Mouse (Mus musculus) gastrocnemius, adult 2 months (tissue): ENCODE data around the gene Hand1. TPM values are rescaled to one million over a fixed set of nuclear protein-coding genes. Genes with fewer than 3 reads are reported as not detected.

ENCODE experiments used
- DNase-seq: peaks from one replicate; pipeline ENCODE4 v3.0.0; 2022
- H3K27ac ChIP-seq: fragments of 200-600 bp; 2 replicates; pipeline ENCODE4 v1.8.1; 2022; ENCODE audit warnings: mild to moderate bottlenecking
- H3K4me3 ChIP-seq: fragments of 200-600 bp; 2 replicates; pipeline ENCODE4 v1.8.1; 2022; ENCODE audit warnings: mild to moderate bottlenecking, moderate library complexity
- CTCF ChIP-seq: fragments of 200-600 bp; IDR thresholded peaks from 2 replicates; pipeline ENCODE4 v1.8.1; 2022; ENCODE audit warnings: antibody characterized with exemption, mild to moderate bottlenecking, moderate library complexity
- intact Hi-C: fragments of 180-260 bp; cut with DNase I; formaldehyde crosslinking; loops from one replicate; pipeline ENCODE4 v1.15.1; 2025
- total RNA-seq, 2 experiments: library from RNA; stranded (reverse); gene quantifications; 2 replicates each; pipeline ENCODE4 v1.2.3; 2021

The Hand1 gene
- total RNA-seq, 2 experiments from 2014 or later = not detected

GRCm38 (mm10) chr11:57809017-57809731 is 23.4 kb downstream of the Hand1 start:
- no peak overlapping the region for H3K4me3 ChIP-seq
- H3K27ac ChIP-seq = no peak overlapping the region
- no peak for TF ChIP-seq CTCF
- intact Hi-C loops = no loop called here
- no peak for DNase-seq

DNA sequence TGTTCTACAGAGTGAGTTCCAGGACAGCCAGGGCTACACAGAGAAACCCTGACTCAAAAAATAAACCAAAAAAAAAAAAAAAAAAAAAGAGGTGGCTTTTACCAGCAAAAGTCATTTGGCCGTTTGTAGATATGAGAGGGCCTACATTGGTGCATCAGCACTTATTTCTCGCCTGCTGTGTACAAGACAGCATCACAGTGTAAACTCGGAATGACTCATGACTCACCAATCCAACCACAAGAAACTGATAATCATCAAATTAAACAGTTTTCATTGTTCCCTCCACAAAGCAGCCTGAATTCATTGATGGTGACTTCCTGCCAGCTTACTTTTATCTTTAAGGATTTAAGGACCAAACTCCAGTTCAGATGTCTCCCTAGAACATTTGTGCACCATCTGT is 27.6 kb downstream of the Hand1 start:
- TF ChIP-seq CTCF = no peak
- DNase-seq = no peak
- intact Hi-C loops = no loop called here
- Histone ChIP-seq H3K4me3 (no peak overlapping the region), H3K27ac (no peak overlapping the region)

DNA sequence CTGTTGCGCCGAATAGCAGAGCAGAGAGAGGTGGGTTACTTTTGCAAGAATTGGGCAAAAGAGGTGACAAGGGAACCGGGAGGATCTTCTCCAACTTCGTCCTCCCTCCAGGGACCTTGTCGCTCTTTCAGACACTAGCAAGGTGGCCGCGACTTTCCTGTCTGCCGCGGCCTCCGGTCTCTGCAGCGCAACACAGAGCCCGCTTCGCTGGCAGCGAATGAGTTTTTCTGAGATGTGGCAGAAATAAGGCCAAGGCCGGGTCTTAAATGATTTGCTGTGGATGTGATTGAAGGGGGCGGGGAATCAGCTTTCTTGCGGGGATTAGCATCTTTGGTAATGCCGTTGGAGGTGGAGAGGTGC is 30.1 kb downstream of the Hand1 start:
- no peak for DNase-seq
- Histone ChIP-seq H3K4me3 (peak overlapping the region; percentile 86), H3K27ac (peak overlapping the region; percentile 86)
- no peak for TF ChIP-seq CTCF
- intact Hi-C loops = no loop called here

GRCm38 (mm10) chr11:57801766-57802510 is 30.7 kb downstream of the Hand1 start:
- intact Hi-C loops = no loop called here
- Histone ChIP-seq H3K27ac (peak overlapping the region; percentile 86), H3K4me3 (peak overlapping the region; percentile 86)
- DNase-seq = peak; percentile 79
- TF ChIP-seq CTCF = no peak

GRCm38 (mm10) chr11:57800971-57801765 is 31.4 kb downstream of the Hand1 start, which contains the start of gene Sap30l:
Sap30l (plus strand) TSS chr11:57801637.
- peak; percentile 98 for DNase-seq
- Histone ChIP-seq H3K27ac (peak within 1 kb of the TSS; percentile 86), H3K4me3 (peak within 1 kb of the TSS; percentile 86)
- TF ChIP-seq CTCF = no peak
- intact Hi-C loops = no loop called here

- no peak for TF ChIP-seq CTCF
- DNase-seq = no peak
- intact Hi-C loops = no loop called here
- Histone ChIP-seq H3K4me3 (peak overlapping the region; percentile 86), H3K27ac (peak overlapping the region; percentile 83)
Measured at GRCm38 (mm10) chr11:57800266-57800951, 32.2 kb downstream of the Hand1 start.

GRCm38 (mm10) chr11:57799456-57799855 is 33.2 kb downstream of the Hand1 start:
- TF ChIP-seq CTCF = no peak
- intact Hi-C loops = loop anchor here (10.0 kb wide), 1 partner anchor 265 kb away; no protein-coding TSS in a partner anchor
- Histone ChIP-seq H3K4me3 (no peak overlapping the region), H3K27ac (no peak overlapping the region)
- no peak for DNase-seq

DNA sequence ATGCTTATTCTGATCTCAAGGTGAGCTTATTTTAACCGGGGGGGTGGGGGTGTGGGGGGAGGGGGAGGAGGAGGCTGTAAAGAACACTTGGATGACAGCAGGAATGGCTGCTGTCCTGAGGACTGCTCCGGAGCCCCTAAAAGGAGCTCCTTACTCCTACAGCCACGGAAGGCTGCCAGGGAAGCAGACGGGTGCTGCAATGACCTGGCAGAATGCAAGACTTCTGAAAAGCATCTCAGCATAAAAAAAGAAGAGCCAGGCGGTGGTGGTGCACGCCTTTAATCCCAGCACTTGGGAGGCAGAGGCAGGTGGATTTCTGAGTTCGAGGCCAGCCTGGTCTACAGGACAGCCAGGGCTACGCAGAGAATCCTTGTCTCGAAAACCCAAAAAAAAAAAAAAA is 34.8 kb downstream of the Hand1 start:
- DNase-seq = no peak
- intact Hi-C loops = loop anchor here (10.0 kb wide), 1 partner anchor 267 kb away; no protein-coding TSS in a partner anchor
- H3K27ac ChIP-seq = no peak overlapping the region
- no peak overlapping the region for H3K4me3 ChIP-seq
- no peak for TF ChIP-seq CTCF

DNA sequence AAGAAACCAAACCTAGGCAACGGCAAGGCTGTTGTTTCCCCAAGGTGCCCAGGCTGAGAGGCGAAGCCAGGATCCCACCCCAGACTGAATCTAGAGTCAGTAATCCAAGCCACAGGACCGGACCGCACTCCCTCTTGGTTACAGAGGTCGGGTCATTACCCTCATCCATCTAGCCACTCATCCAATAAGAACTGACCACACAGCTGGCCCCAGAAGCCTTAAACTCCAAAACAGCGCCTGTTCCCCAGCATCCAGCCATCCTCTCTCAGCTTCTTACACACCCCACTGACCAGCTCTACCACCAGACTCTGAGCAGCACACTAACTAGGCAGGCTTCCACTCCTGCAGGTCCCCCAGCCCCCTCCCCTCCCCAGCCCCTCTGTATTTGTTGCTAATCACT is 37.5 kb downstream of the Hand1 start:
- TF ChIP-seq CTCF = no peak
- no peak overlapping the region for H3K27ac ChIP-seq
- no peak for DNase-seq
- no peak overlapping the region for H3K4me3 ChIP-seq
- intact Hi-C loops = loop anchor here (10.0 kb wide), 1 partner anchor 270 kb away; no protein-coding TSS in a partner anchor

GRCm38 (mm10) chr11:57790866-57791535 is 41.6 kb downstream of the Hand1 start:
- intact Hi-C loops = loop anchor here (10.0 kb wide), 1 partner anchor 274 kb away; no protein-coding TSS in a partner anchor
- H3K27ac ChIP-seq = no peak overlapping the region
- no peak for TF ChIP-seq CTCF

DNA sequence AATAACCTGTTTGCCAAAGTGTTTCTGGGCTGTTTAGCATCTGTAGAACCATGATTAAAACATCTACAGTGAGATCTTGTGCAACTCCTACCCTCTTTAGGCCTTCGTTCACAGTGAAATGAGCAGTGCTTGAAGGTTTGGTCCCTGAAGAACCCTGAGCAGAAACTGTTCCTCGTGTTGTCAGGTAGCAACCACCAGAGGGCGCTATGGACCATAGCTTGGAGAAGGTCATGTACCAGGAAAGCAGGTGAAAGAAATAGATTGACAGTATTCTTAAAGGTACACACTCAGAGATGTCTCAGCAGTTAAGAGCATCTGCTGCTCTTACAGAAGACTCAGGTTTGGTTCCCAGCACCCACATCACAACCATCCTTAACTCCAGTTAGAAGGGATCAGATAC is 44.7 kb downstream of the Hand1 start:
- peak; percentile 75 for DNase-seq
- intact Hi-C loops = loop anchor here (1.0 kb wide), 1 partner anchor 146 kb away; no protein-coding TSS in a partner anchor
- TF ChIP-seq CTCF = peak; percentile 89
- Histone ChIP-seq H3K4me3 (no peak overlapping the region), H3K27ac (no peak overlapping the region)

More at GRCm38 (mm10) chr11:57790866-57791535, 41.6 kb downstream of the Hand1 start:
- no peak overlapping the region for H3K4me3 ChIP-seq
- no peak for DNase-seq
